Mouse (Mus musculus): ENCODE data around the gene Tril.

DNA sequence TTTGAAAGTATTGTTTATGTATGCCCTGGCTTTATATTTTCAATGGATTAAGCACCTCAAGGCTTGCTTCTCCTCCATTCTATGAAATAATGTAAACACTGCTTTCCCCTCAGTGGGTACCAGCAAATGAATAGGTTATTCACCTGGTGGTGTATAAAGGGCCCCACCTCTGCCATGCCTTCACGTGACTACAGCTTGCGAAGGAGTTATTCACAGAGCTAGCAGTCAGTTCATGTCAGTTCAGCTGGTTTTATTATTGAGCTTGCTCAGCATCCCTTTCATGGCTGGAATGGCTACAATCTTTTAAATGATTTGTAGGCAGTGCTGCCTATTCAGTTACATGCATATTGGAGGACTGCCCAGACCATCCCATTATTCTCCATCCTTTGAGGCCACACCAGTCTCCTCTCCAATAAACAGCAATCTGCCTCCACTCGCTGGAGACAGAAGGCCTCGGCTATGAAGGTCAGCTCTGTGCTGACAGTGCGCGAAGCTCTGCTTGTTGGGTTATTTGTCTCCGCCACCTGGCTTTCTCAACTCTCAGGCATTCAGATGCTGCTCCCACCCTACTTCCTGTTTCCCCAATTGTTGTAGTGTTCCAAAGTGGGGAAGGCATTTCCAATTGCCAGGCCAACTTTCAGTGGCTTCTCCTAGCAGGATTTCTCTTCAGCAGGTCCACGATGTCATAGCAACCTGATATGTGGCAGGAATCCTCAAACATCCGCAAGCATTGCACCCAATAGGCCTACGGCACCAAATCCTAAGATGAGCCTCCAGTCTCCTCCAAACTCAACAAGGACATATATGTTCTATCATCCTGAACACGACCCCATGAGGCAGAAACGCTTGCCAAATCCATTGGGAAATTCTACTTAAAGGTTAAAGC, 34.6 kb upstream of the Tril start:
- TF ChIP-seq POLR2A (IDR thresholded peaks at IDR 0.05; ENCODE audit: insufficient read depth, low read depth, low read length) (no peak), CTCF (IDR thresholded peaks at IDR 0.05) (no peak)

All from heart, adult 2 months (tissue).